Mouse (Mus musculus) ovary, adult 18-20 months (tissue): ENCODE data around the gene Cpd.
A peak's percentile ranks its signal among the peaks of the same experiment; 100 is the strongest.

Experiments
- DNase-seq: peaks from one replicate; pipeline ENCODE4 v3.0.0; 2022; ENCODE audit warnings: low spot score, mixed read lengths

Gene Cpd

DNA sequence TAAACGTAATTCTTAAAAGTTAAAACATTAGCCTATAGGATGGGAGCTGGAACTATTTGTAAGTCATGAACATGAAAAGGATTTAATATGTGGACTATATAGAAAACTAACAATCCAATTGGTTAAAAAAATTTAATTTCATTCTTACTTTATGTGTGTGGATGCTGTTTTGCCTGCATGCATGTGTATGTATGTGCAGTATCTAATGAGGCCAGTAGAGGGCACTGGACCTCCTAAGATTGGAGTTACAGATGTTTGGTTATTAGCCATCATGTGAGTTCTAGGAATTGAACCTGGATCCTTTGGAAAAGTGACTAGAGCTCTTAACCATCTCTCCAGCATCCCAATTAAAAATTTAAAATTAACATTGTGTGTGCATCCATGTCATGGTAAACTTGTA is 57.6 kb downstream of the Cpd start:
- DNase-seq = no peak

DNA sequence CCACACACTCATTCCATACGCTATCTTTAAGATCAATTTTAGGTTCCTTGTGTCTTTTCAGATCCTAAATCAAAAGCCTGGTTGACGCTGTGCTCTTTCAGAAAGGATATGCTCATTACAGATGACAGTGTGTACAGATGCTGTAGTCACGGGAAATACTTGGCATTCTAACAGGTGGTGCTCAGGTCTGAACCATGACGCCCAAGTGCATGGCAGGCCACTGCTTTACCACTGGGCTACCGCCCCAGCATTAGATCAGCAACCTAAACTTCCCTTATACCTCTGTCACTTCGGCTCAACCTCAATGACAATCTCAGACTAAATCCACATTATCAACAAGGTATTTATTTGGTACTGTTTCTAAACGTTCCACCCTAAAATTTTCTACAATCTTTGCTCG is 71.3 kb downstream of the Cpd start:
- no peak for DNase-seq

- no peak for DNase-seq
Measured at GRCm38 (mm10) chr11:76773811-76774210, 73.0 kb downstream of the Cpd start.

- DNase-seq = no peak
Measured at GRCm38 (mm10) chr11:76770566-76770965, 76.3 kb downstream of the Cpd start.

GRCm38 (mm10) chr11:76763741-76764122 is 83.1 kb downstream of the Cpd start:
- DNase-seq = no peak

DNA sequence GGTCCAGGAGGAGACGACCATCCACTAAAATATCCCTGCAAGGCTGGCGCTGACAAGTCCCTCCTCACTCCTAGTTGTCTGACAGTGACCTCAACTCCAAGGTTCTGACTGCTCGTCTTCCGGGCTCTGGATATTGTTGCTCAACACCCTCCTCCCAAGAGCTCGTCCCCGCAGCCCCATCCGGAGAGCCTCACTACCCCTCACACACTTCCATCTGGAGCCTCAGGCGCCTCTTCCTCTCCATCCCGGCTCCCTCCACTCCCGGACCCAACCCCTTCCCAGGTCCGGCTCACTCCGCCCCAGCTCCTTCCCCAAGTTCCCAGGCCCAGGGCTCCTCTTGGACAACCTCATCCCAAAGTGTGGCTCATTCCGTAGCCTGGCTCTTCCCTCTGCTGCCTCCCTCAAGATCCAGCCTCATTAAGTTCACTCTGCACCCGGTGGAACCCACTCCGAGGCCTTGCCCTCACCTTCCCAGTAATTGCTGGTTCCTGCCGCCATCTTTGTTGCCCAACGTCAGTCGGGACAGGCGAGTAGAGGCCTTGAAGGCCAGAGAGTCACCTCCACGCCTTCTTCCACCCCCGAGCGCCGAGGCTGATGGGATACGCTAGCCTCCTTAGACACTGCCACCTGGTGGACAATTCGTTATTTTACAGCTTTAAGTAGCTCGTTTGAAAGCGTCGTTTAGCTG is 83.6 kb downstream of the Cpd start, which contains the start of gene Gosr1:
Gosr1 (minus strand) TSS at position 527 of the 688 bp plus-strand sequence.
- DNase-seq = peak; percentile 87

GRCm38 (mm10) chr11:76752276-76752675 is 94.5 kb downstream of the Cpd start:
- no peak for DNase-seq

- DNase-seq = no peak
Measured at GRCm38 (mm10) chr11:76748819-76749218, 98.0 kb downstream of the Cpd start.

DNA sequence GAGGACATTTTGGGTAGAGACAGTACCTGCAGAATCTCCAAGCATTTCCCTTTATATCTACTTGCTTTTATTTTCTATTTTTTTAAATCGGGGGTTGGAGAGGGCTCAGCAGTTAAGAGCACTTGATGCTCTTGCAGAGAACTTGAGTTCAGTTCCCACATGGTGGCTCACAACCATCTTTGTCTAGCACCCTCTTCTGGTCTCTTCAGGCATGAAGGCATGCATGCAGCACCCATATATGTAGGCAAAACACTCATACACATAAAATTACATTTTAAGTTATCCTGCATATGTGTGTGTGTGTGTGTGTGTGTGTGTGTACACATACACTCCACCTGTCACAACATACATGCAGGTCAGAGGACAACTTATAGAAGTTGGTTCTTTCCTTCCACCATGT is 100.9 kb downstream of the Cpd start:
- DNase-seq = no peak

GRCm38 (mm10) chr11:76744550-76744949 is 102.3 kb downstream of the Cpd start:
- no peak for DNase-seq

DNA sequence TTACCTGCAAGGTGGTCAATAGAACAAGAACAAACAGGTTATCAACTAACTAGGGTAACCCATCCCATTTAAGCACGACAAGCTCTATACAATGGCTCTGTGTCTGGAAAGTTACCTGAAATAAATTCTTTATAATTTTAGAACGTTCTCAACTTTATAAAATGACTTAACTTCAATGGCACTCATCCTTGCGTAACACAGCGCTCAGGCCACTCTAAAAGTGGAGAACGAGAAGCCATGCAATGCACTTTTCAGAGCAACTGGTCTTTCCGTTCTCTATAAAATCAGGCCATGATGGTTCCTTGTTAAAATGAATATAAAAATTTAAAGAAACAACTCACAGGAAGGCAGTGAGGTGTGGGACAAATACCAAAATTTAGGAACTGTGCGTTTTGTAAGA is 104.3 kb downstream of the Cpd start:
- no peak for DNase-seq

DNA sequence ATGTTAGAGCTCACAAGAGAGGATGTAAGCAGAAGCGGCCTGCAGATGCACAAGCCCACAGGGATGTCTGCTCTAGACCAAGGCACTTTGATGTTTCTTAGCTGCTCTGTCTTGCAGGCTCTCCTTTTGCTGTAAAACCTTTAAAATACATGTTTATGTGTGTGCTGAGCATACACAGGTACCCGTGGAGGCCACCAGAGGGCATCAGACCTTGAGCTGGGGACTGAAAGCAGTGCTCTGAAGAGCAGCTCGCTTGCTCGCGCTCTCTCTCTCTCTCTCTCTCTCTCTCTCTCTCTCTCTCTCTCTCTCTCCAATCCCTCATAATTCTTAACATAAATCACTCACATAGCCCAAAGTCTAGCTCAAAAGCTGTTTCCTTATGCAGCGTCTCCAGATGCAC is 107.7 kb downstream of the Cpd start:
- DNase-seq = no peak

GRCm38 (mm10) chr11:76735753-76736324 is 111.0 kb downstream of the Cpd start:
- DNase-seq = no peak

DNA sequence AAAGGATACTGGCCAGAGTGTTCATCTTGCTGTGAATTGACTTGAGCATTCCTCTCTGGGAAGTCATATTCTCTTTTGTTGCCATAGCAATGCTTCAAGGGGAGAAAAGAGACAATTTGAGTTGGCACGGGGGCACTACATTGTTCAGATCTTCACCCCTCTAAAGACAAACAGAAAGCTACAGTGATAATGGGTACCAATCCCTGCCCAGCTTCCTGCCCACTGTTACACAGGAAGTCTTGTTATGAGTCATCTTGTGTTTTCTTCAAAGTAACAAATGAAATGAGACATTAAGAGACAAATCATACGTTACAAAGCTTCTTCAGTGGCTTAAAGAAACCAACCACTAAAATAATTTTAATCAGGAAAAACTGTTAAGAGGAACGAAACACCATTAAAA is 112.3 kb downstream of the Cpd start:
- DNase-seq = no peak

- no peak for DNase-seq
Measured at GRCm38 (mm10) chr11:76730650-76731049, 116.2 kb downstream of the Cpd start.
